Mouse (Mus musculus) splenic B cell, adult 2 months (primary cell): ENCODE measurements at regions not wholly inside any gene's neighbourhood (a gene's known extent, or its start where the extent isn't known, plus 50 kb on each side); places are given as distances from the start of the nearest gene placed in this dataset.

Experiments
- DNase-seq: peaks from one replicate; pipeline ENCODE4 v3.0.0-alpha.2; 2011; ENCODE audit warnings: low read depth, low spot score
- H3K27me3 ChIP-seq: 2 replicates; pipeline ENCODE4 v1.6.1; 2012; ENCODE audit warnings: mild to moderate bottlenecking, low read length, moderate library complexity, mixed read lengths; ENCODE audit not compliant: control insufficient read depth, poor library complexity, insufficient read depth, severe bottlenecking
- H3K36me3 ChIP-seq: 2 replicates; pipeline ENCODE4 v1.6.1; 2012; ENCODE audit warnings: mild to moderate bottlenecking, low read length, moderate library complexity, mixed read lengths; ENCODE audit not compliant: control insufficient read depth, poor library complexity, insufficient read depth, severe bottlenecking

DNA sequence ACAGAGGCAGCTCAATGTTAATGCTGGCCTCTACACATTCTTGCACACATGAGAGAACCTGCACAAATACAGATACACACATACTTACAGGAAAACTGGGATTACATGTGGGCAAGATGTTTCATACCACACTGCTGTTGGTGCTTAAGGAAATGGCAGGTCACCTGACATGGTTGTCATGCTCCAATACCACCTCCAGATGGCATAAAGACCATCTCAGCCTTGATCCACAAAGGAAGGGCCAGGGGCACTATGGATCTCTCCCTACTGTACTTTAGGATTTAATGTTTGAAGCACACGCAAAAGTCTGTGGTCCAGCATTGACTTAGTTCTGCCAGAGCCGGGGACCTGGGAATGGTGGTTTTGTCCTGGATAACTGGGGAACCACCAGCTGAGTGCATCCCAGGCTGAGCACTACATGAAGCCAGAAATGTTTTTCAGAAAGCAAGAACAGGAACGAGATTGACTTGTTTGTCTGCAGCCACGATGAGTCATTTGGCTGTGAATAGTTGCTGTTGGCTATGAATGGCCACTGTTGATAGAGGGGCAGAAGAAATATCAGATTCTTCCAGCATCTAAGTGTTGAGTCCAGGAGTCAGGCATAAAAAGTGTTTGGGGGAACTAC lies 176.0 kb upstream of the Pabpc6 start:
- no peaks in the 10 kb centered on the region for H3K36me3 ChIP-seq
- DNase-seq = no peak

DNA sequence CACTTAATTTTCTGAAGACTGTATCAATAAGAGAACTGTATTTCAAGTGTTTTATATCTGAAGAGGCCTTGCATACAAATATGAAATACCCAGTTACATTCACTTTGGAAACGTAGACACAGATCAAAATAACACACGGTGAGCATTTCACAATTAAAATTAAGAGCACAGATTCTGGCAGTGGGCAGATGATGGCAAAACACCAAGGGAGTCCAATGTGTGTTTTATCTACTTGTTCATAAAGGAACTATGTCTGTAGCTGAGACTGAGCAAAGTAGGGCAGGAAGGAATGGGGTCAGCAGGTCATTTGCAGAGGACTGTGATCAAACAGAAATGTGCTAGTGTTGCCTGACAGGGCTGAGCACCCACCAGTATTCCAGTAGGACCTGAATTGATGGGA lies 171.6 kb upstream of the Pabpc6 start:
- DNase-seq = no peak
- H3K36me3 ChIP-seq = no peaks in the 10 kb centered on the region
- no peaks in the 10 kb centered on the region for H3K27me3 ChIP-seq

More for the DNA sequence above, 176.0 kb upstream of the Pabpc6 start:
- no peaks in the 10 kb centered on the region for H3K27me3 ChIP-seq

DNA sequence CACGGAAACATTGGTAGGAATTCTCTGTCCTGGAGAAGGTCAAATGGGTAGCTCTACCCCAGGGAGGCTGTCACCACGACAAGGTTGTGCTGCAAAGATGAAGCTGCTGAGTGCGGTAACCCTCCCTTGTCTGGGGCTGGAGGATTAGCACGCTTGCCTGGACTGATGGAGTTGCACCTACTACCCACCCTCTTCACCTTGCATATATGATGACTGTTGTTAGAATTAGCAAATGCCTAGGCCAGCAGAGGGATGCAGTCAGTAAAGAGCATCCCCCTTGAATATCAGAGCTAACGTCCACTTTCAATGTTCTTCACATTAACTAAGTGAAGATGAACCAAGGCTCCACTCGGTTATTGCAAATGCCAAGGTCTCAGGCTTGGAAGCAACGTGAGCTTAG lies 169.7 kb upstream of the Pabpc6 start:
- Histone ChIP-seq H3K27me3 (no peaks in the 10 kb centered on the region), H3K36me3 (no peaks in the 10 kb centered on the region)
- DNase-seq = no peak

DNA sequence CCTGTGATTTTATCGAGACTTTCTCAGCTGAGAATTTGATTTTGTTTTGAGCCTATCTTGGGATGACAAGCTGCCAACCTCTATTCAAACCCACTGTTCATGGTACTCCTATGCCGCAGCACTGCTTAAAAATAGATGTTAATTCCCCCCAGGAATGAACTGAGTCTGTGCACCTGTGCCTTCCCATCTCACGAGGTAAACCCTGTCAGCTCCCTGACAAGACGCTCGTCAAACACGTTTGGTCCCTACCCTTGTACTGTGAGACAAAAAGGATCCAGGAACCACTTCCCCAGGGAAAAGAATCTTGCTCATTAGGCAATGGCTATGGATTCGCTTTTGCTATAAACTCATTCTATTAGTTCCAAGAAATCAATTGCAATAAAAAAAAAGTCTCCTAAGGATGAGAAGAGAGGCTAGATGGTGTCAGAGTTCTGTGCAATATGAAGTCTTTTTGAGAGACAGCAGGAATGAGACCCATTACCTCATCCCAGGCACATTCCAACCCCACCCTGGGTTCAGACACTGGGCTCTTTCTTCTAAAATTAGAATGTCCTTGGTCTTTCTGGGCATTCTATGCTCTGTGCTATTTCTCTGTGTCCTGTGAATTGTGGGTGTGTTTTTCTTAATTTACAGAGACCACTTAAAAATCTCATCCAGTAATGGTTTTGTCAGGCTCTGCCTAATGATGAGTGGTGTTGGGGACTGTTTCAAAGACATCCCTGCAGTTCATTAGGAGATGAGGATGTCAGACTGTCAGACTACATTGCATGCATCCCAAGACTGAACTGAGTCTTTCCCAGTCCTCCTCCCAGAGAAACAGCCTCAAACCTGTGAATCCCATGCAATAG lies 167.7 kb upstream of the Pabpc6 start:
- DNase-seq = no peak
- Histone ChIP-seq H3K36me3 (no peaks in the 10 kb centered on the region), H3K27me3 (no peaks in the 10 kb centered on the region)

DNA sequence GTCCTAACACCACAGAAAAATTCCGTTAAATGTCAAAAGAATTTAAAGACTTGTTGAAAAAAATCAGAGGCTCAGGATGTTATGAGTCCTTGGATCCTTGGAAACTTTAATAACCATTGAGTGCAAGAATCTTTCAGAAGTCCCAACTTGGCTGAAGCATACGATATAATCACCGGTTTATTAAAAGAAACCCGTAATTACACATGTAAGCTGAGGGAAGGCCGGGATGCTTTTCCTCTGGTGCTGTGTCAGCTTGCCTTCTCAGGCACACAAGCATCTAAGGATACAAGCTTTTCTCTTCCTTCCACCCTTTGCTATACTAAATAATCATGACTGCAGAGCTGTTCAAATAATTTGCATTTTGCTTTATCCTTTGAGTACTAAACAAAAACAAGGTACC lies 160.4 kb upstream of the Pabpc6 start:
- DNase-seq = no peak
- no peaks in the 10 kb centered on the region for H3K36me3 ChIP-seq
- H3K27me3 ChIP-seq = no peaks in the 10 kb centered on the region

DNA sequence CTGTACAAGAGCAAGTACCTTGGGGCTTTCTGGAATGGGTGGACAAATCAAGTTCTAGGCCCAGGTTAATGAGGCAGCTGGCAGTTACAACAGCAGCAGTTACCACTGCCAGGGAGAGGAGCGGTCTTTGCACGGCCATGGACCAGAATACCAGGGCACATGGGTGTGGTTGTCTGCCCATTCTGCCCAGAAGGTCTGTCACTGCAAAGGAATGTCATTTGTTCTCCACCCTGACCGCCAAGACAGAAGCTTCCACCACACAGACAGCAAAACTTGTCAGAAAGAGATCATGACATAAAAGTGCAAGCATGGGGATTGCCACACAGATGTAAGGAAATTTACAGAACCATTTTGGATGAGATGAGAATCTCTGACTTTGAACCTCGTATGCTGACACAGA lies 151.8 kb upstream of the Pabpc6 start:
- Histone ChIP-seq H3K36me3 (no peaks in the 10 kb centered on the region), H3K27me3 (no peaks in the 10 kb centered on the region)
- no peak for DNase-seq

DNA sequence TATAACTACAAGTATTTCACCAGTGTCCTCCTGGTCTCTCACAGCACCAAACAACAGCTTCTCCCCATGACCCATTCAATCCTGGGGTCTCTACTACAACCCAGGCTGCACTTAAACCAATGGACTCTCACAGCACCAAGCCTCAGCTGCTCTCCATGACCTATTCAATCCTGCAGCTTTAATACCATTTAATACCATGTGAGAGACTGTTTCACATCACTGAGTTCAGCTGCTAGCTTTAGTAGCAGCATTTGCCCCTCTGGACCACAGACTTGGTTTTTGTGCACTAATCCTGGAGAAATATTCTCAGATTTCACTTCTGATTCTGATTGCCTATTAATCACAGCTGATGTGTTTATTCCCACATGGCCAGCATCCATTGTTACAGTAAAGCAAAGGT lies 147.5 kb upstream of the Pabpc6 start:
- H3K27me3 ChIP-seq = no peaks in the 10 kb centered on the region
- DNase-seq = no peak
- H3K36me3 ChIP-seq = no peaks in the 10 kb centered on the region

DNA sequence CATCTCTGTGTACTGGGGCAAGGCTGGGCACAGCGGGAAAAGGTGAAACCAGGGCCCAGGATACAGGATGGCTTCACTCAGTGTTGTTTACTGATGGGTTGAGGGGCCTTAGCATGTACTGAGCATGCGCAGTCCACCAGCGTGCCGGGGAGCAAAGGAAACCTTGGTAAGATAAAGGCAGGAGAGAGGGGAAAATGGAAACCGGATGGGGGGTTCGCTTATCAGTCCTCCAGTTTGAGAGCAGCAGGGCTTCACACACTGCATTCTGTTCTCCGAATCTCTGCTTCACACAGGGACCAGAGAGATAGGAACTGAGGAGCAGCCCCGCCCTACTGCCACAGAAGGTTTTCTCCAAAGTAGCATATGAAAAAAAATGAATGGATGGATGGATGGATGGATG lies 127.6 kb upstream of the Pabpc6 start:
- no peaks in the 10 kb centered on the region for H3K36me3 ChIP-seq
- DNase-seq = no peak
- no peaks in the 10 kb centered on the region for H3K27me3 ChIP-seq

DNA sequence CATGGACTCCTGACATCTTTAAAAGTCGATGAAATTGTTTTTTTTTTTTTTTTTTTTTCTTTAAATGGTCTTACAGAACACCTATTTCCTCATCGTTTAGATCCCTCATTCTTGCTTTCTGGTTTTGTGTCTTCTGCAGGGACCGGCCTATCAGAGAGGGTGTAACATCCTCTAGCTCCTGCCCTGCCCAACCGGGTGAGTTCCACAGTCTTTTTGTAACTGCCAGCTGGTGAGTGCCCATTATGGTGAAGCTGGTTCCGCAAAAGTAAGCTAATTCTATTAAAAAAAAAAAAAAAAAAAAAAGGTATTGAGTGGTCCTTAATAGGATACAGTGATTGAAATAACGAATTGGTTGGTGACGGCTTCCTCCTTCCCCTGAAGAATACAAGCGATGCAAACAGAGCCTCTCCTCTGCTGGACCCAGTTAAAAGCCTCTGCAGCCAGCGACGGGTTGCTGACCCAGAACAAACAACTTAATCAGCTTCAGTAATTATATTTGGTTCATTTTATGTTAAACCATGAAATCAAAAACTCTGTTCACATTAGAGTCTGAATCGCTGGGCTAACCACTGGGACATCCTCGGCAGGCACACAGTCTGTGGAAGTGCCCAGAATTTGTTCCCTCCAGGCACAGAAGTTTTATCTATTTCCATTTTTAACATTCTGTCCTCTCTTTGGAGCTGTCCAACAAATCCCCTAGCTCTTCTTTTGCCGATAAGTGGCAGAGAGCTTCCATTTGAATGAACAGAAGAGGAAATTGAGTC lies 126.9 kb upstream of the Pabpc6 start:
- no peak for DNase-seq
- no peaks in the 10 kb centered on the region for H3K27me3 ChIP-seq
- no peaks in the 10 kb centered on the region for H3K36me3 ChIP-seq

DNA sequence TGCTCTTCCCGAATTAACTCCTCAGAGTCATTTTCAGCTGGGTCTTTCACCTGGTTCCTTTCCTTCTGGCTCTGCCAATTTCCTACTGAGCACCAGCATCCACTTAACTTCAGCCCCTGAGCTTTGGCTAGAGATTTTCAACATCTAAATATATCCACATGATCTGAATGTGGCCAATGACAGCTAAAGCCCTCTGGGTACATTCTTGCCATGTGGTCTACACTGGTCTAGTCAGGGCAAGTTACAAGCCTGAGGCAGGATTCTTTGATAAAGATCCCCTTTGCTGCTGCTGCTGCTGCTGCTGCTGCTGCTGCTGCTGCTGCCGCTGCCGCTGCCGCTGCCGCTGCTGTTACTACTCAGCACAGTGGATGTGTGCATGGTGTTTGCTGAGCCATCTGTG lies 109.3 kb upstream of the Pabpc6 start:
- DNase-seq = no peak
- Histone ChIP-seq H3K36me3 (no peaks in the 10 kb centered on the region), H3K27me3 (no peaks in the 10 kb centered on the region)

DNA sequence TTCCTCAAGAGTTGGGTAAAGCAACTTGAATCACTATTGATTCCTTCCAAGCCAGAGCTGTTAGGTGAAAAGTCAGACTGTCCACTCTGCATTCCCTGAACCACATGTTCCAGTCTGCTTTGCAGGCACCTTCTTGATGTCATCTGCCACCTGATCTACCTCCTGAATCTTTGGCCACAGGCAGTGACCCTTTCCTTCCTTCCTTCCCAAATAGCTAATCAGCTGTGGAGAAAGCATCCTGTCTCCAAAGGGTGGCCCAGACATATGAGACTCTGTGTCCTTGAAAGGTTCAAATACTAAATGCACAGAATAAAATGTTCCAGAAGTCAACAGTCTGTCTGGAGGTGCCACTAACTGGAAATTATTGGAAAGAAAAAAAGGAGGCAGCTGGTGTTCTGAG lies 107.6 kb upstream of the Pabpc6 start:
- Histone ChIP-seq H3K36me3 (no peaks in the 10 kb centered on the region), H3K27me3 (no peaks in the 10 kb centered on the region)
- no peak for DNase-seq

DNA sequence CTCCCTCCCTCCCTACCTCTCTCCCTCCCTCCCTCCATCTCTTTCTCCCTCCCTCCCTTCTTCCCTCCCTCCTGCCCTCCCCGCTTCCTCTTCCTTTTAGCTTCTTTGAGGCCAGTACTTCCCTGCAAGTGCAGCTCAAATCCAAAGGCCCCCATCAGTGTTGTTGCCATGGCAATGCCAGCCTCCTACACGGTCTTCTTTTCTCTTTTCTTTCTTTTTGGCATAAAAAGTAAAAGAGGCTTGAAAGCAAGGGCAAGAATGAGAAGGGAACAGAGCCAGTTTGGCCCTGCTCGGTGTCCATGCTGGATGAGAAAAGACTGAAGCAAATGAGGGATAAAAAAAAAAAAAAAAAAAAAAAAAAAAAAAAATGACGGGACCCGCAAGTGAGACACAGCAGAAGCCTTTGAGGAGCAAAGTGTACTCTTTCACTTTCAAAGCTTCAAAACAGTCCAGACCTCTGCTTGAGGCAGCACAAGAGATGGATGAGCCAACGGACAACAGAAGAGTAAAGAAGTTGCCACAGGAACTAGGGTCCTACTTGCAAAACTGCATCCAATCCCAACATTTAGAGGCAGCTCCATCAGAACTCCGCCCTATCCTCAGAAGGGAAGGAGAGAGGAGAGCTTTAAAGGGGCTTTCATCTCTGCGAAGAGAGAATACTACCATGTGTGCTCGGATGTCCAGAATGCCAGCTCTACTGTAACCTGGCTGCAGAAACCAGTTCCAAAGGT lies 106.9 kb upstream of the Pabpc6 start:
- Histone ChIP-seq H3K36me3 (no peaks in the 10 kb centered on the region), H3K27me3 (no peaks in the 10 kb centered on the region)
- DNase-seq = no peak

DNA sequence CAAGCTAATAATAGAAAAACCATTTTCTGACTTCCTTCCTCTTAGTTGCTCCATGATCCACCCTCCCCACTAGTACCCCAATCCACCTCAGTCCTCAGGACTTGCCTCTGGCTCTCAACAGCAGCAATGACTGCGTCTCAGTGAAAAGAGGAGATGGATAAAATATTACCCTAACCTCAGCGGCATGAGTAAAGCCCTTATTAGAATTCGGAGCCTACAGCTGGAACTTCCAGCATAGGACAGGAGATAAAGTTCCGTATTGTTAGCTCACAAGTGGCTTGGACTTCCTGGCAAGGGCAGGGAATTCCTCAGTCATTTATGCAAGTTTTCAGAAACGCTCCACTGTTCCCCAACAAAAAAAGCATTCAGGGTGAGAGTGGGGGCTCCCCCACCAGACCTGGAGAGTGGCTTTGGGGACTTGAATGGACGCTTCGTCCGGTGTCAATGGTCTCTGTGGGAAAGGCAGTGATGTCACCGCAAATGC lies 106.2 kb upstream of the Pabpc6 start:
- Histone ChIP-seq H3K36me3 (no peaks in the 10 kb centered on the region), H3K27me3 (no peaks in the 10 kb centered on the region)
- DNase-seq = no peak

DNA sequence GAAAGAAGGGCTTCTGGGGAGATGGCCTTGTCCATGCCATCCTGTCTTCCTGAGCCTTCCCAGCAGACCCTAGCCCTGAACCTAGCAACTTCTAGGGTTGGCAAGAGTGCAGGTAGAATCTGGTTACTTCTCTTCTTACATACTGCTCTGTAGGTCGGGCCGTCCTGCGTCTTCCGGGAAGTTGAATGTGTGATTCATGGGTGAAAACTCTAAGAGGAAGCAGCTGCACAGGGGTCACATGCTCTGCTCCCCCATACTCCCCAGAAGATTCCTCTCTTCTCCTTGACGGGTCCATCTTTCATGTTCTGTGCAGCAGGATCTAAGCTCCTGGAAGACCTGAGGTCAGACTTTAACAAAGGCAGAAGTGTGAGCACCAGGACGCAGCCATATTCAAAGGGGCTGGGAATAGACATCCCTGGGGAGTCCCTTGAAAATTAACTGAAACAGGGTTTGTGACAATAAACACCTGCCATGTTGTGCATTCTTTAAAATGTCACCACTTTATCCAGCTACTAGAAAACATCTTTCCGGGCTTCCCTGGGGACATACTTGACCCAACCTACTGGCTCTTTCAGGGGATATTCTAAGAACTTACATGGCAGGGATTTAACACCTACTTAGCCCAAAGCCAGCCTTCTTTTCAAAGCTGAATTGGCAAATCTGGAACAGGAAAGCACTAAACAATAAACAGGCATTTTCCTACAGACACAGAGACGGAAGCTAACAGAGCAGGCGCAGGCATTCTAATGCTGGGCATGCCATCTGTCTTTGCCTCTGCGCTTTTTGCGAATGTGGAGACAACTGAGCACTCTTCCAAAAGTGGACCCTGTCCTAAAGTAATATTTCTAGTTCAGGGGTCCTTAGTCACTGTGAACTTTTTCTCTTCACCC lies 105.5 kb upstream of the Pabpc6 start:
- H3K27me3 ChIP-seq = no peaks in the 10 kb centered on the region
- no peaks in the 10 kb centered on the region for H3K36me3 ChIP-seq
- DNase-seq = peak; percentile 4
